Mouse (Mus musculus) lung, embryonic 15.5 days (tissue): ENCODE results near the gene Prcc. TPM values are rescaled to one million over a fixed set of nuclear protein-coding genes. Genes with fewer than 3 reads are reported as not detected.
"Not testable (repeated sequence)": the region's sequence is repeated elsewhere in the genome, so short reads cannot be mapped to it uniquely, and the experiment has no call there.

ENCODE experiments used
- ATAC-seq: fragments of 200-750 bp; cut with Nextera tagmentation; 2 replicates; pipeline ENCODE4 v1.8.0; 2017; ENCODE audit warnings: moderate number of reproducible peaks, borderline replicate concordance; ENCODE audit not compliant: low FRiP score, low TSS enrichment; ENCODE audit errors: extremely low read depth
- H3K27ac ChIP-seq: fragments of 300-500 bp; sonication (generic); 2 replicates; pipeline ENCODE4 v1.5.1; 2015; ENCODE audit warnings: moderate library complexity, mild to moderate bottlenecking, inconsistent platforms
- H3K27me3 ChIP-seq: fragments of 300-500 bp; sonication (generic); 2 replicates; pipeline ENCODE4 v1.6.1; 2015; ENCODE audit warnings: inconsistent platforms
- H3K36me3 ChIP-seq: fragments of 300-500 bp; sonication (generic); 2 replicates; pipeline ENCODE4 v1.6.1; 2015; ENCODE audit warnings: inconsistent platforms
- H3K4me1 ChIP-seq: fragments of 300-500 bp; sonication (generic); 2 replicates; pipeline ENCODE4 v1.6.1; 2015; ENCODE audit warnings: inconsistent platforms
- H3K4me2 ChIP-seq: fragments of 300-500 bp; sonication (generic); 2 replicates; pipeline ENCODE4 v1.6.1; 2015; ENCODE audit warnings: inconsistent platforms, mild to moderate bottlenecking, moderate library complexity
- H3K4me3 ChIP-seq: fragments of 300-500 bp; sonication (generic); 2 replicates; pipeline ENCODE4 v1.5.1; 2015; ENCODE audit warnings: mild to moderate bottlenecking, inconsistent platforms
- H3K9ac ChIP-seq: fragments of 300-500 bp; sonication (generic); 2 replicates; pipeline ENCODE4 v1.6.1; 2015; ENCODE audit warnings: inconsistent platforms
- H3K9me3 ChIP-seq: fragments of 300-500 bp; sonication (generic); 2 replicates; pipeline ENCODE4 v1.6.1; 2016; ENCODE audit warnings: inconsistent platforms
- WGBS: fragments of 180-500 bp; shearing (Covaris S2); methylation state at CpG from one replicate; pipeline ENCODE4 v1.1.7; 2015; 5-methylcytosine and 5-hydroxymethylcytosine counted together
- polyA plus RNA-seq: library from polyadenylated mRNA; unstranded; fragments of >200 nt; fragmentation: Nextera tagmentation; extraction: Ambion mirVana; gene quantifications from 2 replicates; pipeline ENCODE4 v1.2.1, GENCODE M21; 2015

The Prcc gene
- polyA plus RNA-seq, 1 experiment from 2014 or later, result 12.1 TPM

- Histone ChIP-seq H3K36me3 (no peaks in the 10 kb centered on the region), H3K9ac (no peak overlapping the region), H3K27ac (no peak overlapping the region), H3K4me1 (no peaks in the 10 kb centered on the region), H3K9me3 (no peaks in the 10 kb centered on the region), H3K27me3 (no peaks in the 10 kb centered on the region; the same call in 1 of the 2 replicates), H3K4me2 (no peak overlapping the region), H3K4me3 (no peak overlapping the region)
- no peak for ATAC-seq
- WGBS, result 0% methylated on average over 4 of the region's 4 CpGs
Measured at GRCm38 (mm10) chr3:87838622-87839021, 46.8 kb downstream of the Prcc start.

- no peak overlapping the region for H3K9ac ChIP-seq
- WGBS, result 65% methylated on average over 5 of the region's 5 CpGs
- no peak overlapping the region for H3K4me2 ChIP-seq
- no peaks in the 10 kb centered on the region for H3K27me3 ChIP-seq
- no peaks in the 10 kb centered on the region for H3K4me1 ChIP-seq
- no peak overlapping the region for H3K27ac ChIP-seq
- no peaks in the 10 kb centered on the region for H3K9me3 ChIP-seq
- H3K36me3 ChIP-seq, result no peaks in the 10 kb centered on the region
- ATAC-seq, result no peak
- no peak overlapping the region for H3K4me3 ChIP-seq
Measured at GRCm38 (mm10) chr3:87833482-87833881, 51.9 kb downstream of the Prcc start.

- Histone ChIP-seq H3K4me3 (no peak overlapping the region), H3K9me3 (no peaks in the 10 kb centered on the region), H3K9ac (no peak overlapping the region), H3K27me3 (0 out of 2 replicates have a peak, but pooled peaks cover 3% of the 10 kb centered on the region), H3K36me3 (no peaks in the 10 kb centered on the region), H3K4me2 (no peak overlapping the region), H3K27ac (no peak overlapping the region), H3K4me1 (no peaks in the 10 kb centered on the region)
- WGBS, result 80% methylated on average over 7 of the region's 7 CpGs
- ATAC-seq, result no peak
Measured at GRCm38 (mm10) chr3:87832109-87832859, 53.1 kb downstream of the Prcc start.

- 0 out of 2 replicates have a peak, but pooled peaks cover 3% of the 10 kb centered on the region for H3K27me3 ChIP-seq
- H3K9me3 ChIP-seq, result no peaks in the 10 kb centered on the region
- no peaks in the 10 kb centered on the region for H3K4me1 ChIP-seq
- no peaks in the 10 kb centered on the region for H3K36me3 ChIP-seq
- no peak overlapping the region for H3K9ac ChIP-seq
- H3K4me3 ChIP-seq, result no peak overlapping the region
- H3K4me2 ChIP-seq, result no peak overlapping the region
- WGBS, result 49% methylated on average over 10 of the region's 10 CpGs
- ATAC-seq, result no peak
- no peak overlapping the region for H3K27ac ChIP-seq
Measured at GRCm38 (mm10) chr3:87829025-87829424, 56.4 kb downstream of the Prcc start.

GRCm38 (mm10) chr3:87828435-87828834 is 57.0 kb downstream of the Prcc start:
- no peak overlapping the region for H3K4me3 ChIP-seq
- WGBS, result 29% methylated on average over 4 of the region's 4 CpGs

DNA sequence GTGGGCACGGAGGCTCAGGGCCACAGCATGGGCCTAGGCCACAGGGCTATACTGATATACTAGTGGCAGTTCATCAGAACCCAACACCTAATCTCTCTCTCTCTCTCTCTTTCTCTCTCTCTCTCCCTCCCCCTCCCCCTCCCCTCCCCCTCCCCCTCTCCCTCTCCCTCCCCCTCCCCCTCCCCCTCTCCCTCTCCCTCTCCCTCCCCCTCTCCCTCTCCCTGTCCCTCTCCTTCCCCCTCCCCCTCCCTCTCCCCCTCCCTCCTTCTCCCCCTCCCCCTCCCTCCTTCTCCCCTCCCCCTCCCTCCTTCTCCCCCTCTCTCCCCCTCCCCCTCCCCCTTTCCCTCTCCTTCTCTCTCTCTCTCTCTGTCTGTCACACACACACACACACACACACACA is 61.2 kb downstream of the Prcc start, which contains the start of gene Pear1:
Gene Pear1 (minus strand): TSS at position 101 of the 400 bp plus-strand sequence.
- not testable (repeated sequence) for H3K9me3 ChIP-seq, H3K4me2 ChIP-seq, ATAC-seq, H3K4me1 ChIP-seq, H3K9ac ChIP-seq, H3K36me3 ChIP-seq, H3K4me3 ChIP-seq, H3K27ac ChIP-seq, H3K27me3 ChIP-seq
- 75% methylated on average over 1 of the region's 1 CpGs for WGBS

More at GRCm38 (mm10) chr3:87828435-87828834, 57.0 kb downstream of the Prcc start:
- no peak overlapping the region for H3K4me2 ChIP-seq
- no peaks in the 10 kb centered on the region for H3K9me3 ChIP-seq
- no peak overlapping the region for H3K27ac ChIP-seq
- no peak overlapping the region for H3K9ac ChIP-seq
- no peaks in the 10 kb centered on the region for H3K4me1 ChIP-seq
- 0 out of 2 replicates have a peak, but pooled peaks cover 3% of the 10 kb centered on the region for H3K27me3 ChIP-seq
- ATAC-seq, result no peak
- H3K36me3 ChIP-seq, result no peaks in the 10 kb centered on the region

DNA sequence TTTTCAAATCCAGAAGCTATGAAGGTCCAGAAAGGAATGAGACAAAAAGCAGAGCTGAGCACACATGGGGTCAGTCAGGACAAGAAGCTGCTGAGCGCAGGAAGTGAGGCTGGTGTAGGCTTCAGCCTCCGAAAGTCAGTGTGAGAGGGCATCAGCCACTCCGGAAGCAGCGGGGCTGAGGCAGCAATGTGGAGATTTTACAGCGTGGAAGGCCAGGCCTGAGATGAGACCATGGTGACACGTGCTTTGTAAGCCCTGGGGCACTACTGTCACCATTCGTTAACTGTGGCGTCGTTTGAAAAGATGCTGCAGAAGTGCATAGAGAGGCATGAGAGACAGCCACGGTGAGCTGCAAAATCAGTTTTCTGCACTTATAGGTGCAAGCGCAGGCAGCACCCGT is 67.2 kb downstream of the Prcc start:
- Histone ChIP-seq H3K4me3 (no peak overlapping the region), H3K27ac (no peak overlapping the region), H3K4me2 (no peak overlapping the region), H3K9ac (no peak overlapping the region), H3K4me1 (0 out of 2 replicates have a peak, but pooled peaks cover 2% of the 10 kb centered on the region), H3K9me3 (no peaks in the 10 kb centered on the region), H3K27me3 (peaks cover 29% of the 10 kb centered on the region), H3K36me3 (no peaks in the 10 kb centered on the region)
- 50% methylated on average over 12 of the region's 12 CpGs for WGBS
- no peak for ATAC-seq

GRCm38 (mm10) chr3:87816646-87817093 is 68.7 kb downstream of the Prcc start:
- Histone ChIP-seq H3K9ac (no peak overlapping the region), H3K27me3 (peaks cover 32% of the 10 kb centered on the region), H3K4me2 (no peak overlapping the region), H3K9me3 (no peaks in the 10 kb centered on the region), H3K4me3 (no peak overlapping the region), H3K36me3 (no peaks in the 10 kb centered on the region), H3K27ac (no peak overlapping the region), H3K4me1 (0 out of 2 replicates have a peak, but pooled peaks cover 2% of the 10 kb centered on the region)
- ATAC-seq, result peak; percentile 43; the same call in 1 of the 2 replicates
- 5% methylated on average over 12 of the region's 12 CpGs for WGBS

DNA sequence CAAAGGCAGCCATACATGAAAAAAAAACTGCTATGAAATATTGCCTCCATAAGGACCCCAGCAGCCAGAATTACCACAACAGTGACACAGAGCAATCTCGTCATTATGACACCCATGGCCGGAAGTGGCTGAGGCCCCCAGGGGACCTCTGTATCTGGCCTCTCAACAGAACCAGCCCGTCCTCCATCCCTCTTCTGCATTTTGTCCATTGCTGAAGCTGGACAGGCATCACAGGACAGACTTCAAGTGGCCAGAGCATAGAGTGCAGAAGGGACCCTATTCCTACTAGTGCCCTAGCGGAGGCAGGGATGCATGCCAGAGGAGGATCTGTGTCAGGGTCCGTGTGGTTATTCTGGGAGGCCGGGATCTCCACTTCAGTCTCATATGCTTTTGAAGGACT is 69.2 kb downstream of the Prcc start:
- 45% methylated on average over 6 of the region's 6 CpGs for WGBS

DNA sequence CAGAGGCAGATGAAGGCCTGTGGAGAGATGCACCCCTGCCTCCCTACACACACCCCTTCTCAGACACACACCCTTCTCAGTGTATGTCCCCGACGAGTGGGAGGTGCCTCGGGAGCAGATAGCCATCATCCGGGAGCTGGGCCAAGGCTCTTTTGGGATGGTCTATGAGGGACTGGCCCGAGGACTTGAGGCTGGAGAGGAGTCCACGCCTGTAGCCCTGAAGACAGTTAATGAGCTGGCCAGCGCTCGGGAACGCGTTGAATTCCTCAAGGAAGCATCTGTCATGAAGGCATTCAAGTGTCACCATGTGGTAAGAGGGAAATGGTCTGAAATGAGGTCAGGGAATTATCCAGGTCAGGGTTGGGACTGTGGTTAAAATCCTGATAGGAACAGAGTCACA is 72.5 kb downstream of the Prcc start:
- Histone ChIP-seq H3K27ac (no peak overlapping the region), H3K4me2 (no peak overlapping the region), H3K4me1 (0 out of 2 replicates have a peak, but pooled peaks cover 8% of the 10 kb centered on the region), H3K9ac (no peak overlapping the region), H3K9me3 (no peaks in the 10 kb centered on the region), H3K27me3 (peaks cover 60% of the 10 kb centered on the region), H3K36me3 (no peaks in the 10 kb centered on the region), H3K4me3 (no peak overlapping the region)
- ATAC-seq, result no peak
- WGBS, result 39% methylated on average over 10 of the region's 10 CpGs

More for the DNA sequence above, 69.2 kb downstream of the Prcc start:
- Histone ChIP-seq H3K4me3 (no peak overlapping the region), H3K36me3 (no peaks in the 10 kb centered on the region), H3K4me2 (no peak overlapping the region), H3K27me3 (peaks cover 37% of the 10 kb centered on the region), H3K9ac (no peak overlapping the region), H3K27ac (no peak overlapping the region), H3K4me1 (0 out of 2 replicates have a peak, but pooled peaks cover 2% of the 10 kb centered on the region), H3K9me3 (no peaks in the 10 kb centered on the region)
- ATAC-seq, result no peak

DNA sequence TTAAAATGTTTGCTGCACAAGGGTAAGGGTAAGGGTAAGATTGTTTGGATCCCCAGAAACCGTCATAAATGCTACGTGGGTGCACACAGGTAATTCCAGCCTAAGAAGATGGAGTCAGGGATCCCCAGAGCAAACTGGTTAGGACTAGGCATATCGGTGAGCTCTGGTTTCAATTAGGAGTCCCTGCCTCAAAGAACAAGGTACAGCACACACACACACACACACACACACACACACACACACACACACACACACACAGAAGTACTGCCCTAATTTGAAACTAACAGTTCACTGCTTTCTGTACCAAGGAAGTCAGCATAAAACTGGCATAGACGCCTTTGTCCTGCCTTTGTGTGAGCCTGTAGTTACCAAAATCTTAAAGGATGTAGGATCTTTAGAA is 73.0 kb downstream of the Prcc start:
- 65% methylated on average over 4 of the region's 4 CpGs for WGBS
- Histone ChIP-seq H3K9ac (no peak overlapping the region), H3K4me1 (0 out of 2 replicates have a peak, but pooled peaks cover 8% of the 10 kb centered on the region)

GRCm38 (mm10) chr3:87811297-87811696 is 74.1 kb downstream of the Prcc start:
- no peak for ATAC-seq
- Histone ChIP-seq H3K9me3 (no peaks in the 10 kb centered on the region), H3K27ac (no peak overlapping the region), H3K4me1 (0 out of 2 replicates have a peak, but pooled peaks cover 8% of the 10 kb centered on the region), H3K9ac (no peak overlapping the region), H3K4me2 (no peak overlapping the region), H3K36me3 (no peaks in the 10 kb centered on the region), H3K27me3 (peaks cover 64% of the 10 kb centered on the region), H3K4me3 (no peak overlapping the region)
- 81% methylated on average over 8 of the region's 8 CpGs for WGBS

More for the DNA sequence above, 73.0 kb downstream of the Prcc start:
- Histone ChIP-seq H3K4me2 (no peak overlapping the region), H3K4me3 (no peak overlapping the region), H3K27me3 (peaks cover 60% of the 10 kb centered on the region), H3K36me3 (no peaks in the 10 kb centered on the region), H3K9me3 (no peaks in the 10 kb centered on the region), H3K27ac (no peak overlapping the region)
- no peak for ATAC-seq
